Mouse (Mus musculus) gastrocnemius, adult 8-10 months (tissue): ENCODE results near the gene Fam181a. TPM values are rescaled to one million over a fixed set of nuclear protein-coding genes. Genes with fewer than 3 reads are reported as not detected.

ENCODE experiments used
- DNase-seq, 2 experiments: peaks; one replicate each; pipeline ENCODE4 v3.0.0; 2022; ENCODE audit warnings: low spot score in 2 of 2
- total RNA-seq, 4 experiments: library from RNA; stranded (reverse); gene quantifications; 2 replicates each; pipeline ENCODE4 v1.2.4; 2022

Fam181a gene
- total RNA-seq, 4 experiments from 2014 or later: not detected

DNA sequence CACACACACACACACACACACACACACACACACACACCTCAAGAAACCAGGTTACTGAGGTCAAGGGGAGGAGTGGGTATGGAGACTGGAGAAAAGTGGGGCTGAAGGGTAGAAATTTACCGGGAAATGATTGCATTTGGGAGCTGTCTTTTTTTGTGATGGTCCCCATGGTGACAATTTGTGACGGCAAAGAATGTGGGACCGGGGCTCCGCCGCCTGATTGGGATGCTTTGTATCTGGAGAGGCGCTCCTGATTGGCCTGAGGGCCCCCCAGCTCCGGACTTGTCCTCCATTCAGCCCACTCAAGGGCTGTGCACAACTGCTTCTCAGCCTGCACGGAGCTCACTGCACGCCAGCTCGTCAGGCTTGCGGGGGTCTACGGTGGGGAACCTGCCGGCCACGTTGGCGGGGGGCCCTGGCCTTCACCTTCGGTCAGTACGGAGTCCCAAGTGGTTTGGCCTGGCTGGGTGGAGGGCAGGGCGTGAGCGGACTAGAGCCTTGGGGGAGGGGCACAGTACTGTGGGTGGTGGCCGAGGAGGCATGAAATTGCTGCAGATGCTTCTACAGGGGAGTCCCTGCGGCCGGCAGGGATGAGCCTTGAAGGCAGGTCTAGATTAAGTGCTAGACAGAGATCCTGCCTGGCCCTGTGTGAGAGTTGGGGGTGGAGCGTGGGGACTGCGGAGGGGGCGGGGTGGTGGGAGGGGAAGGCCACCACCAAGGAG lies 4.0 kb downstream of the Fam181a start:
- no peak for DNase-seq

DNA sequence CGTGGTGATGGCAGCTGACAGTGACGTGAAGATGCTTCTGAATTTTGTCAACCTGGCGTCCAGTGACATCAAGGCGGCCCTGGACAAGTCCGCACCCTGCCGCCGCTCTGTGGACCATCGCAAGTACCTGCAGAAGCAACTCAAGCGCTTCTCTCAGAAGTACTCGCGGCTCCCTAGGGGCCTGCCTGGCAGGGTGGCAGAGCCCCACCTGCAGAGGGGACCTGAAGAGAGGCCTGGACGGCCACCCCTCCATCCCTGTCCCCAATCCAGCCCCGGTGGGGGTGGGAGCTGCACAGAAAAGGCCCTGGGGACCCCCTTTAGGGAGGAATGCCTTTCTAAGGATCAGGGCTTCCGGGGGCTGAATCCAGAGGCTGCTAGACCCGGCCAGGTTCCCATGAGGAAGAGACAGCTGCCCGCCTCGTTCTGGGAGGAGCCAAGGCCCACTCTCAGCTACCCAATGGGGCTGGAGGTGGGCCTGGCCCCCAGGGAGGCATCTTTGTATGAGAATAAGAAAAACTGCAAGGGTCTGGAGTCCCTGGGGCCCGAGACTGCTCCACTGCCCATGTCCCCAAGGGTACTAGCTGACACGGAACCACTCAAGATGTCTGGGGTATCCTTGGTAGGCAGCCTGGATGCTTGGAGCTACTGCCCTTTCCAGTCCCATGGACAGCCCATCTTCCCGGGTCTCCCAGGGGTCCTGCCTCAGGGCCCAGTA lies 5.2 kb downstream of the Fam181a start:
- no peak for DNase-seq

DNA sequence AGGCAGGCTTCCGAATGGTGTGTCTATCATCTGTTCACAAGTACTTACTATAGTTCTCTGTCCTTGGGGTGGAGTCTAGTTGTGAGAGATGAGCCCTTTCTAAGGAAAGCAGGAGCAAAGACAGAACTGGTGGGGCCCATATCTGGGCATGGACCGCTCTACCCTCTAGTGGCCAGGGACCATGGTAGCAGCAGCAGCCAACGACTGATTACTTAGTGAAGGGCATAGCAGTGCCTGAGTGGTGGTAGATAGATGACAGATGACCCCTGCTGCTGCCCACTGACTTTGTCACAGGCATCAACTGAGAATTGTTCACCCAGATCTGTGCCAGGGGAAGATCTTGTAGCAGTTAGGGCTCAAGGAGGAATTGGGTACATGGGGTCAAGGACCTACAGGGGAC lies 12.0 kb downstream of the Fam181a start:
- DNase-seq: no peak

DNA sequence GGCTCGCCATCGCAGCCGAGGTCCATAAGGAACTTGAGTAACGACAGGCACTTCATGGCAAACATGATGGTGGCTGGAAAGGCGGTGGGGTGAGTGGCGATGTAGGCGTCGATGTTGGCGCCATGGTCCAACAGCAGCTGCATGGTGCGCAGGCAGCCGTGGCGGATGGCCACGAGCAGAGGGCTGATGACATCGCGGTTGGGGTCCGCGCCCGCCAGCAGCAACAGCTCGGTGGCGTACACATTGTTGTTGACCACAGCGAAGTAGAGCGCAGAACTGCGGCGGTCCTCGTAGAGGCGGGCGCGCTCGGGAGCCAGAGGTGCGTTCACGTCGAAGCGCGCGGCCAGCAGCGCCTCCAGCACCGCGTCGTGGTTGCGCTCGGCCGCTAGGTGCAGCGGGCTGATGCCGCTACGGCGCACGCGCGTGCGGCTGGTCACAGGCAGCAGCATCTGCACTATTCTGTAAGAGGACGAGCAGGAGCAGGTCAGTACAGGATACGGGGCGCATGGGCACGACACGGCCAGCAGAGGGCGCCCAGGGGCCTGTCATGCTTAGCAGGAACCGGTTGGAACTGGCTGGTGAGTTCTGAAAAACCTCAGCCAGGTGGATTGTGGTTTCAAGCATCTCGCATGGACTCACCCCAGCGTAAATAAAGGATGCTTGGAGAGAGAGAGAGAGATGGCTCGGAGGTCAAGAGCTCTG lies 14.5 kb downstream of the Fam181a start:
- DNase-seq: peak; percentile 70 to 76

DNA sequence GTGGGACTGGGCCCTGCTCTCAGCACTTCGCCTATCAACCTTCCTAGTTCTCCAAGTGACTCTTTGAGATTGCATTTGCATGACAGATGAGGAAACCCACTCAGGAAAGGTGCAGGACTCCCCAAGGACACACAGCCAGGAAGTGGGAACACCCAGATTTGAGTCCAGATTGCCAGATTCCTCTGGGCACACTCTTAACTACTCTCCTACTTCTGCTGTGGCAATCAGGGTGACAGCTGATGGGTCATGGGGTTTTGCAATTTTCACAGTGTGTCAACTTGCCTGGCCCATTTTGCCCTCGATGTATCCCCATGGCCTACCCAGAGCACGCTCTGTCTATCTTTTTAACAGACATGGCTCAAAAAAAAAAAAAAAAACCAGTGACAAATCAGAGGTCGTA lies 15.8 kb downstream of the Fam181a start:
- DNase-seq: no peak

DNA sequence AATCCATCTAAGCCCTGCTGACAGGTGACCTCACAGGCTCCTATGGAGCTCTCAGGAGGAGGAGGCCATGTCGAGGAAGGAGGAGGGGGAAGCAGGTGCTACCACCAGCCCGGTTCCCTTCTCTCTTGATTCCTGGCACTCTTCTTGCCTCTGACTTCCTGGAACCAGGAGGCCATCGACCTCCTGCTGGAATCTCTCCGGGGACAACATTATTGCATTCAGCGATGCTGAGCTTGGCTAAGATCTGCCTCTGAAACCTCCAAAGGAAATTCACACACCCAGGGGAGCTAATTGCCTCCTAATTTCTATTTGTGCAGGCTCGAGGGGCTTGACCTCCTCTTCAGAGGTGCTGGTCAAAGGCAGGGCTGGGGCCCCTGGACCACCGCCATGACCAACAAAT lies 16.3 kb downstream of the Fam181a start:
- DNase-seq: no peak

DNA sequence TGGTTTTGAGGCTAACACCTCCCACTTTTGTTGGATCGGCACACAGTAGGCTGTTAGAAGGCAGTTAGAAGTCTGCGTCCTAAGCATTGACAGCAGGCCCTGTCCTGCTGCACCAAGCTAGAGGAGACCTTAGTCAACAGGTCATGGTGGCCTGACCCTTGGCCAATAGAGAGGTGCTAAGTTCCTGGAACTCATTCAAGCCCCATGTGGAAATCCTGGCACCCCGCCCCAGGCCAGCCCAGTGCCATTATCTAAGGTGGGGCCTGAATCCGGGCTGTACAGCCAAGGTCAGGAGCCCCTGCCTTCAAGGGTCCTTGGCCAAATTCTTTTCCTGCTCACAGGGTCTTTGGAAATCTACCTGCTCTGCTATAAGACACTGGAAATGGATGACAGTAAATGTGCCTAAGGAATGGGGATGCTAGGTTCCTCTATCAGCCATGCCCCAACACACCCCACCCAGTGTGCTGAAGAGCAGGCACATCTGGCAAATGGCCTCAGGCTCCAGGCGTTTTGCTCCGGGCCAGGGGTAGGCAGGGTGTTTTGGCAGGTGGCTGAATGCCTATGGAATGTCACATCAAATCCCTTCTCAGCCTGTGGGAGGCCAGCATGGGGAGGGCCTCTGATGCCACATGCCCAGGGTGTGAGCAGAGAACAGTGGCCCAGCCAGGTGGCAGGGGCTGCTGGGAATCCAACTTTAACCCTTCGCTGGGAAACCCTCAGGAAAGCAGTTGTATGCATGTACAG lies 17.8 kb downstream of the Fam181a start:
- DNase-seq: peak in 1 of 2 experiments; percentile 38

DNA sequence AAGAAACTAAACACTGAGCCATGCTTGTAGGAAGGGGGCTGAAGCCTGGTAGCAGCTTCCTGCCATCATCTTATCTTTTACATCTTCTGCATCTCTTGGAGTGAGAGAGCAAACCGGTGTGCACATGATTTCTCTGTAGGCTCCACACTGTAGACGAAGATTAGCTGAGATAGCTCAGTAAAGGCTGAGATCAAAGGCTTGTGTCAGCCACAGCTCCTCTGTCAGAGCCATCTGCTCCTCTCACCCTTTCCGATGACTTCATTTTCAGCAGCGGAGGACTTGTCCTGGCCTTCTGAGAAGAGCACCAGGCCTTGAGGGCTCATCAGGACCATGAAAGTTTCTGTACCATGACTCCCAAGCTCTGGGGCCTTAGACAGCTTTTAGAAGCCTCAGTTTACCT lies 20.7 kb downstream of the Fam181a start:
- no peak for DNase-seq

DNA sequence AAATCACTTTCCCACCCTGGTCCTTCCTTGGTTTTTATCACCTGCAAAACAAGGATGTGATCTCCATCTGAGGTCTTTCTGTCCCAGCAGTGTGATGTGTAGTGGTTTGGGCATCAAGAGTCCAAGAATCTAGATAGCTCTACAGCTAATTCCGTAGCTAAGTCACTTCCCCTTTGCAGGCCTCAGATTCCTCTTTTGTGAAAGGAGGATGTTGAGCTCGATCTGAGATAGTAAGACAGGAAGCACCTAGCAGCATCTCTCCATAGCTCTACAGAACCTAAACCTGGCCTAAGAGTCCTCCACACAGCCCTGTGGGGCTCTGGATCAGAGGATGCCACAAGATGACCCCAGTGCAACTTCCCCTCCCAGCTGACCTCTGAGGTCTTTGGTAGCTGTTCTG lies 22.1 kb downstream of the Fam181a start:
- no peak for DNase-seq

DNA sequence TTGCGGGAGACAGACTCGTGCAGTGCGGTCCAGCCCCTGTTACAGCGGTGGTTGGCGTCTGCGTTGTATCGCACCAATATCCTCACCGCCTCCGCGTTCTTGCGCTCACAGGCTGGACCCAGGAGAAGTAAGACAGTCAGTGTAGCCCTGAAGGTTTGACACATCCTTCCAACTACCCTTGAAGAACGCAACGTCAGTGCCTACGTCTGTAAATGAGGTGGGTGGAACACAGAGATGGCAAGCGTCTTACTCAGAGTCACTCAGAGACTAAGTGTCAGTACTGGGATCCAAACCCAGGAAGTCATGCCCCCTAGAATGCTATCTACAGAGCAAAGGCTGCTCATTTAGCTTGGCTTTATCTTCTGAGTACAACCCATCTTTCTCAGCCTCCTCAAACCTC lies 22.7 kb downstream of the Fam181a start:
- no peak for DNase-seq

DNA sequence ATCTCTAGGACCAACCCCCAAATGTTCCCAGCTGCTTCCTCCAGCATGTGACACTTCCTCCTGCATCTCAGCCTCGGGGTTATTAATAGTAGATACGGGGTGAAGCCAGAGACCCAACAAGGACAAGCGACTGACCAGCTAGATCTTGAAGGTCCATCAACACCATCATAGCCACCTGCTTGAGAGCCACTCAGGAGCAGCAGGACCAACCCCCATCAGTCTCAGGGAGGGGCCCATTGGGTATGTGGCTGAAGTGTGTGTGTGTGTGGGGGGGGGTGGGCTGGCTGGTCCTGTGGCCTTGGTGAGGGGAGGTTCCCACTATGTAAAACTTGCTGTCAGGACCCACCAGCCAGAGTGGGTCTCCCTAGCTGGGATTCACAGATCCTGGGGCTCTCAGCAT lies 26.0 kb downstream of the Fam181a start:
- no peak for DNase-seq

DNA sequence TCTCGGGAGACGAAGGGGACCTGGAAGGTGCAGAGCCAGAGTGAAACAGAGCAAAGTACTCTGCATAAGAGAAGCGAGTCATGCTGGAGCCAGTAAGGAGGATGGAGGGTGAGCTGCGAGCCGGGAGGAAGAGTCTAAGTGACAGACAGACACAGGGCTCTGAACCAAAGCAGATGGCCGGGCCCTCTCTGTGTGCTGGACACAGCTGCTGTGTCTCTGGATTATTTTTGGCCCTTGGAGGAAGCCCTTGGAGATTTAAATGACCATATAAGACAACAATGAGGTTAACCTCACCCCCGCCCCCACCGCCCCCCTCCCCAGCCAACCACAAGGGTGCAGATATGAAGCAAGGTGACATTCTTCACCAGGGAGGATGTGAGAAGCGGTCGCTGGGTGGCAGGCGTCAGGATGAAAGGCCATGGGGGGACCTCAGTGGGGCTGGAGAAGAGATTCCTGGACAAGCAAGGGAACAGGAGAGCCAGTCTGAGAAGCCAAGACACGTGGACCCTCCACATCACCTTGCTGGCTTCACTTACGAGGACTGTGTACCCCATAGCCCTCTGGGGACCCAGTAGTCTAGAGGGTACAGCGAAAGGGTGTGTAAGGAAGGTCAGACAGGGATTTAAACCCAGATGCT lies 27.5 kb downstream of the Fam181a start:
- no peak for DNase-seq

DNA sequence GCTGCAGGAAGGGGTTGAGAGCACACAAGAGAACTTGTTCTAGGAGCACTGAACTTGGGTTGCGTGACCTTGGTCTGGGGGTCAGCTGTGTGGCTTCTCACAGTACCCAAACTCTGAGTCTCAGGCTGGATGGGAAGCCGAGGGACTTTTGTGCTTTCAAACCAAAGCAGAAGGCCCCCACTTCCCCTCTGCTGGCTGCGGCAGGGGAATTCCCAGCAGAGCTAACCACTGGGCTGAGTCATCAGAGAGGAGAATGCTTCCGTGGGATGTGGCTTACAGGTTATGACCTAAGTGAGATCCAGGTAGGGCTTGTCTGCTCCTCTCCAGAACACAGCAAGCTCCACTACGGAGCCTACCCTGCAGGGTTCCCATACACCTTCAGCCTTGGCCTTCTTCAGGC lies 30.4 kb downstream of the Fam181a start:
- no peak for DNase-seq

DNA sequence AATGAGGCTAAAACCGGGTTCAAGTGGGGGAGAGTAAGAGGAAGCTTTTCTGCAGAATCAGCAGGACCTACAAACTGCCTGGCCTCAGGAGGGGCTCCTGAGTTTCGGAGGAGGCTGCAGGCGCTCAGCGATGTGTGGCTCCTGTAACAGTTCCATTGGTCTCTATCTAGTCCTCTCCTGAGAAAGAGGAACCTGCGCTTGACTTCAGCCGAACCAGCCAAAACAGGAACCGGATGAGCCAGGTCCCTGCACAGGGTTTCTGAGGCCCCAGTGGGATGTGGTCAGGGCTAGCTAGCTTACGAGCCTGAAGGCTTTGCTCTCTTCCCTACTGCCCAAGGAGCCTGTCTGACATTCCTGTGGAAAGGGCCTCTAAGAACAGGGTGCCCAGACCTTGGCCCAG lies 32.7 kb downstream of the Fam181a start:
- DNase-seq: no peak

DNA sequence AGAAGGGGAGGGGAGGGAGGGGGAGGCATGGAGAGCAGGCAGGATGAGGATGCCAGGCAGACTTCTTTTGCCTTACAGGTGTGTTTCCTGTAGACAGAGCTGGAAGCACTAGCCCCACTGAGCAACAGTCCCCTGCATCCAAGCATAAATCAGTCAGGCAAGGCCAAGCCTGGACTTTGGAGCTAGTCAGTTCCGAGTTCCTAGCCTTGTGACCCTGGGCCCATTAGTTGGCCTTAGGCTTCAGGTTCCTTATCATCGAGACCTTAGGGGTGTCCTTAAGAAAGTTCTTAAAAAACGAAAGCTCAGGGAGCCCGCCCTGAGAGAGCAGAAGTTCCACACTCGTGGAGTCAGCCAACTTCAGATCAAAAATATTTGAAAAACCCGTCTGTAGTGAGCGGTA lies 34.2 kb downstream of the Fam181a start:
- DNase-seq: no peak

DNA sequence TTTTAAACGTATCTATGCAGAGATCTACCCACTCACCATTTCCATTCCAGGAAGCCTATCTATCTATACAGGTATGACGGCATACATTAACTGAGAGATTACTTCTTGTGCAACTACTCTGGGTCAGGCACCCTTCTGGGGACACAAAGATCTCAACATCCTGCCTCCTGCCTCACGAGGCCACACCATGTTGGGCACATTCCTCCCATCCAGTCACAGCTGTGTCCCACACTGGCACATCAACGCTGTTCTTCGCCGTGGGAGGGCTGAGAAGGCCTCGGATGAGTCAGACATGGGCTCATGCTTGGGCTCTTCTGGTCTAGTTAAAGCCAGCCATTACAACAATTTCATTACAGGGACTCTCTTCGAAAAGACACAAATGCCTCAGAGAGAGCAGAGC lies 36.2 kb downstream of the Fam181a start:
- no peak for DNase-seq

DNA sequence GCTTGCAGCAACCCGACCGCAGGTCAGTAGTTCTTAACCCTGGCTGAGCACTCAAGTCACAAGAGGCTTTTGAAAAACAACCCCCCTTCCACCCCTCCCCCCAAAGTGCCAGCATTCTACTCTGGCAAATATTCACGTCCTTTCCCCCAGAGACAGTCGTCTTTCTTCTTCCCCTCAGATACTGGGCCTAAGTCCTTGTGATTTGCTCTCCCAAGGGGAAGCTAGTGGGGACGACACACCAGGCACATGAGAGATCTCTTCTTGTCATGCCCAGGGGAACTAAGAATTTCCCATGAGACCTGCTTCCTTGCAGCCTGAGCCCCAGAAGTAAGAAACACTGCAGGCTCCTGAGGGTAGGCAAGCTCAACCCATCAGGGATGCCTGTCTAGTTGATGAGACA lies 36.6 kb downstream of the Fam181a start:
- DNase-seq: no peak

DNA sequence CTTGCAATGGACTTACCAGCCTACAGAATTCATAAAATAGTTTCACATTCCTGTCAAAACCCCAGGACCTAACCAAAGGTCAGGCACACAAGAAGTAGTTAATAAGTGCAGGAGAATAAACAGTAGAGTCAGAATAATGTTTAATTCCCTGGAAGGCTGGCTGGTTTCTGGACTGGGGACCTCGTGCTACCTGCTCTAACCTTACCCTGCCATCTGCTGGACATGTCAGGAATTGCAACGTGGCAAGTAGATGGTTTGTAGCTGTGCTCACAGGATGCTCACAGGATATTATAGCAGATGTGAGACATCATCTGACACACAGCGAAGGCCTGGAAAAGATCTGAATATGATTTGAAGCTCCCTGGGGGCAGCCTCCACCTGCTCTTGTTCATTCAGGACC lies 37.7 kb downstream of the Fam181a start:
- peak; percentile 64 for DNase-seq

DNA sequence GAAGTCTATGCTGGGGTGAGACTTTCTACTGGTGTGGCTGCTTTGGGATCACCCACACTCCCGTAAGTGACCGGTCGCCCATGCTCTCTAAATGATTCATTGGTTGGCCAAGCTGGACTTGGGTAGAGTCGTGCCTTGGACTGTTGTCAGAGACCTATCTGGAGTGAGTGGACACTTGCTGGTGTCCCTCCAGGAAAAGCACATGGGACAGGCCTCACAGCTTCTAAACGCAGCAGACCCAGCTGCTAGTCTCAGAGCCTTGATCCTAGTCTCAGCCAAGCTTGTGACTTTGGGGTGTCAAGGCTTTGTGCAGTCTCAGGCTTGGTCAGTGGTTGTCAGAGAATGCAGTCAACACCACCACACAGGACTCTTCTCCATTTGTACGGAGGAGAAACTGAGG lies 42.0 kb downstream of the Fam181a start:
- DNase-seq: peak; percentile 58 to 63

DNA sequence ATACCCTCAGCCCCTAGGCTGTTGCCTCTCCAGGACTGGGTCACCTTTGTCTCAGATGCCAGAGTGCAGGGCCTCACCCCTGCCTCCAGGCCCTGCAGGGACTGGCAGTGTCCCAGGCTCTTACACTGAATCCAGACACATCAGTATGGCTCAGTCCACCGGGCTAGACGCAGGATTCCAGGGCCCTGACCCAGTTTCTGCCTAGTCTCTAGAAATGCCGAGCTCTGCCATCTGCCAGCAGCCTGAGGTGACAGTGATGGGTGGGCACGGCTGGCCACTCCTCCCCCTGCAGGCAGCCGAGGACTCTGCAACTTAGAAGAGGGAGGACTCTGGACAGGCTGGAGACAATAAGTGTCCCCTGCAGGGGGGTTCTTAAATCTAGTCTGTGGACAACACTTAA lies 42.8 kb downstream of the Fam181a start:
- peak; percentile 83 to 91 for DNase-seq

DNA sequence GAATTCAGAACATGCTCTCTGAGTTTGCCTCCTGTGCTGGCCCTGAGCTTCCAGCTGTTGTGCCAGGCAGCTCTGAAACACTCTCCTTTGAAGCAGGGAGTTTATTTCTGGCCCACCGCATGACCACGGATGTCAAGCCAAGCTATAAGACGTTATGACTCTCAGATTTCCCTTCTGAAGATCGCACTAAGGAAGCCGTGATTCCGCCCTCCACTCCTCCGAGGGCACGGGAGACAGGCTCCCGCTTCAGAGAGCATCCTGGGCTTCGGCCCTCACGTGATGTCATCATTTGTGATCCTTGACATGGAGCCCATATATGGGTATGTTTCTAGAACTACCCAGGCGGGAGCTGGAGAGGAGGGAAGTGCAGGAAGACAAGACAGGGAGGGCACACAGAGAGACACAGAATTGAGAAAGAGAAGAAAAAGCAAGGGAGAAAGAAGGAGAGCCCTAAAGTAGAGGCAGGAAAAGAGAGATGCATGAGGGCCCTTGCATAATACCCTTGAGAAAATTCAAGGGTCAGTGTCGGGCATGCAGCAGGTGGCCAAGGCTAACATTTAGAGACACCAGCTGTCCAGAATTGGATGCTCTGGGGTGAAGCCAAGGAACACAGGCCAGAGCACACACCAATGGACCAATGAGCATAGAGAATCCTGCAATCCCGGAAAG lies 45.1 kb downstream of the Fam181a start, which contains the start of gene Asb2:
Asb2 (minus strand) TSS at position 256 of the 669 bp plus-strand sequence.
- DNase-seq: peak; percentile 68 to 76
